Mouse (Mus musculus): ENCODE results near the gene Nudt3. TPM values are rescaled to one million over a fixed set of nuclear protein-coding genes. Genes with fewer than 3 reads are reported as not detected.

Gene Nudt3
- polyA plus RNA-seq, 1 experiment: 142 TPM

DNA sequence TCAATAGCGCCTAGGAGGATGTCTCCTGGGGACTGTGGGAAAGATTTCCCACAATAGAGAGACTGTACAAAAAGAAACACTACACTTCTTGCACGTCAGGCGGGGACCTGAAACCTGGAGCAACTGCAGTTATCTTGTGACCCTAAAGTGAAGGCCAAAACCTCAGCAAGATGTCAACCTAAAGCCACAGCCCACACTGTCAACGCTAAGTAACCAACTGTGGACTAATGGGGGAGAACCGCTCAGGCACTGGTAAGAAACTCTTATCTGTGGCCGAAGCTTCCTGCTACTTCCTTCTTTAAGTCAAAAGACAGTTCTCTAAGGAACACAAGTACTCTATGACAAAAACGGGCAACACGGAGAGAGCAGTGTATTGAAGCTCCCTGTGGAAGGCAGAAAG is 35.1 kb downstream of the Nudt3 start:
- H3K36me3 ChIP-seq (ENCODE audit: control insufficient read depth, insufficient read depth): no peaks in the 10 kb centered on the region
- H3K4me2 ChIP-seq (ENCODE audit: low read depth): no peak overlapping the region
- peaks cover 22% of the 10 kb centered on the region for H3K79me2 ChIP-seq (ENCODE audit: control insufficient read depth, insufficient read depth)
- H3K4me3 ChIP-seq: no peak overlapping the region
- H3ac ChIP-seq (ENCODE audit: control insufficient read depth, insufficient read length): no peak overlapping the region
- TF ChIP-seq TCF3 (IDR thresholded peaks at IDR 0.05; ENCODE audit: insufficient read length, low read depth) (no peak), USF1 (IDR thresholded peaks at IDR 0.05; ENCODE audit: low read depth) (no peak), TCF12 (IDR thresholded peaks at IDR 0.05; ENCODE audit: insufficient read depth, poor library complexity, severe bottlenecking) (no peak), E2F4 (IDR thresholded peaks at IDR 0.05; ENCODE audit: insufficient read depth) (no peak), MYOG (IDR thresholded peaks at IDR 0.05; ENCODE audit: control insufficient read depth in 1 of 3, insufficient read depth in 1 of 3, insufficient read length in 2 of 3, low read depth in 2 of 3) (no peak), REST (IDR thresholded peaks at IDR 0.05; ENCODE audit: insufficient read depth, insufficient read length) (no peak), SRF (IDR thresholded peaks at IDR 0.05; ENCODE audit: control insufficient read depth, insufficient read length, low read depth) (no peak), POLR2A (IDR thresholded peaks at IDR 0.05; ENCODE audit: insufficient read length, low read depth) (no peak), CEBPB (IDR thresholded peaks at IDR 0.05; ENCODE audit: insufficient read depth, poor library complexity, severe bottlenecking) (no peak), POLR2AphosphoS2 (IDR thresholded peaks at IDR 0.05; ENCODE audit: insufficient read length, low read depth) (no peak), MAX (IDR thresholded peaks at IDR 0.05; ENCODE audit: low read depth) (no peak), MYOD1 (IDR thresholded peaks at IDR 0.05; ENCODE audit: control insufficient read depth in 1 of 3, insufficient read length in 2 of 3, low read depth in 2 of 3) (no peak)
- no peaks in the 10 kb centered on the region for H3K27me3 ChIP-seq (ENCODE audit: control insufficient read depth, insufficient read depth, insufficient read length)

GRCm38 (mm10) chr17:27587252-27587651 is 36.0 kb downstream of the Nudt3 start:
- H3K36me3 ChIP-seq (ENCODE audit: control insufficient read depth, insufficient read depth): no peaks in the 10 kb centered on the region
- H3ac ChIP-seq (ENCODE audit: control insufficient read depth, insufficient read length): no peak overlapping the region
- TF ChIP-seq MYOD1 (IDR thresholded peaks at IDR 0.05; ENCODE audit: control insufficient read depth in 1 of 3, insufficient read length in 2 of 3, low read depth in 2 of 3): no peak
- TF ChIP-seq MAX (IDR thresholded peaks at IDR 0.05; ENCODE audit: low read depth): no peak
- no peak for TF ChIP-seq TCF12 (IDR thresholded peaks at IDR 0.05; ENCODE audit: insufficient read depth, poor library complexity, severe bottlenecking)
- TF ChIP-seq REST (IDR thresholded peaks at IDR 0.05; ENCODE audit: insufficient read depth, insufficient read length): no peak
- TF ChIP-seq USF1 (IDR thresholded peaks at IDR 0.05; ENCODE audit: low read depth): no peak
- TF ChIP-seq CEBPB (IDR thresholded peaks at IDR 0.05; ENCODE audit: insufficient read depth, poor library complexity, severe bottlenecking): no peak
- no peak for TF ChIP-seq E2F4 (IDR thresholded peaks at IDR 0.05; ENCODE audit: insufficient read depth)
- no peak for TF ChIP-seq POLR2A (IDR thresholded peaks at IDR 0.05; ENCODE audit: insufficient read length, low read depth)
- H3K4me3 ChIP-seq: no peak overlapping the region
- H3K79me2 ChIP-seq (ENCODE audit: control insufficient read depth, insufficient read depth): peaks cover 15% of the 10 kb centered on the region
- H3K4me2 ChIP-seq (ENCODE audit: low read depth): no peak overlapping the region
- H3K27me3 ChIP-seq (ENCODE audit: control insufficient read depth, insufficient read depth, insufficient read length): no peaks in the 10 kb centered on the region

- Histone ChIP-seq H3K36me3 (ENCODE audit: control insufficient read depth, insufficient read depth) (no peaks in the 10 kb centered on the region), H3K27me3 (ENCODE audit: control insufficient read depth, insufficient read depth, insufficient read length) (no peaks in the 10 kb centered on the region), H3K4me3 (no peak overlapping the region), H3K79me2 (ENCODE audit: control insufficient read depth, insufficient read depth) (peaks cover 15% of the 10 kb centered on the region), H3K4me2 (ENCODE audit: low read depth) (no peak overlapping the region), H3ac (ENCODE audit: control insufficient read depth, insufficient read length) (no peak overlapping the region)
- no peak for TF ChIP-seq CEBPB (IDR thresholded peaks at IDR 0.05; ENCODE audit: insufficient read depth, poor library complexity, severe bottlenecking)
- TF ChIP-seq REST (IDR thresholded peaks at IDR 0.05; ENCODE audit: insufficient read depth, insufficient read length): no peak
- TF ChIP-seq E2F4 (IDR thresholded peaks at IDR 0.05; ENCODE audit: insufficient read depth): no peak
- TF ChIP-seq POLR2AphosphoS2 (IDR thresholded peaks at IDR 0.05; ENCODE audit: insufficient read length, low read depth): no peak
- no peak for TF ChIP-seq SRF (IDR thresholded peaks at IDR 0.05; ENCODE audit: control insufficient read depth, insufficient read length, low read depth)
- no peak for TF ChIP-seq TCF12 (IDR thresholded peaks at IDR 0.05; ENCODE audit: insufficient read depth, poor library complexity, severe bottlenecking)
- no peak for TF ChIP-seq MAX (IDR thresholded peaks at IDR 0.05; ENCODE audit: low read depth)
- no peak for TF ChIP-seq POLR2A (IDR thresholded peaks at IDR 0.05; ENCODE audit: insufficient read length, low read depth)
- no peak for TF ChIP-seq MYOG (IDR thresholded peaks at IDR 0.05; ENCODE audit: control insufficient read depth in 1 of 3, insufficient read depth in 1 of 3, insufficient read length in 2 of 3, low read depth in 2 of 3)
- no peak for TF ChIP-seq MYOD1 (IDR thresholded peaks at IDR 0.05; ENCODE audit: control insufficient read depth in 1 of 3, insufficient read length in 2 of 3, low read depth in 2 of 3)
- no peak for TF ChIP-seq TCF3 (IDR thresholded peaks at IDR 0.05; ENCODE audit: insufficient read length, low read depth)
- TF ChIP-seq USF1 (IDR thresholded peaks at IDR 0.05; ENCODE audit: low read depth): no peak
Observed at GRCm38 (mm10) chr17:27586661-27587060, 36.6 kb downstream of the Nudt3 start.

GRCm38 (mm10) chr17:27583185-27583894 is 40.0 kb downstream of the Nudt3 start:
- Histone ChIP-seq H3ac (ENCODE audit: control insufficient read depth, insufficient read length) (no peak overlapping the region), H3K79me2 (ENCODE audit: control insufficient read depth, insufficient read depth) (peaks cover 9% of the 10 kb centered on the region), H3K27me3 (ENCODE audit: control insufficient read depth, insufficient read depth, insufficient read length) (no peaks in the 10 kb centered on the region), H3K4me3 (no peak overlapping the region), H3K36me3 (ENCODE audit: control insufficient read depth, insufficient read depth) (peaks cover 3% of the 10 kb centered on the region), H3K4me2 (ENCODE audit: low read depth) (no peak overlapping the region)
- TF ChIP-seq USF1 (IDR thresholded peaks at IDR 0.05; ENCODE audit: low read depth): no peak
- TF ChIP-seq MYOG (IDR thresholded peaks at IDR 0.05; ENCODE audit: control insufficient read depth in 1 of 3, insufficient read depth in 1 of 3, insufficient read length in 2 of 3, low read depth in 2 of 3): no peak
- no peak for TF ChIP-seq POLR2AphosphoS2 (IDR thresholded peaks at IDR 0.05; ENCODE audit: insufficient read length, low read depth)
- TF ChIP-seq POLR2A (IDR thresholded peaks at IDR 0.05; ENCODE audit: insufficient read length, low read depth): no peak
- TF ChIP-seq MYOD1 (IDR thresholded peaks at IDR 0.05; ENCODE audit: control insufficient read depth in 1 of 3, insufficient read length in 2 of 3, low read depth in 2 of 3): no peak
- TF ChIP-seq MAX (IDR thresholded peaks at IDR 0.05; ENCODE audit: low read depth): no peak
- TF ChIP-seq CEBPB (IDR thresholded peaks at IDR 0.05; ENCODE audit: insufficient read depth, poor library complexity, severe bottlenecking): no peak
- no peak for TF ChIP-seq TCF3 (IDR thresholded peaks at IDR 0.05; ENCODE audit: insufficient read length, low read depth)
- no peak for TF ChIP-seq SRF (IDR thresholded peaks at IDR 0.05; ENCODE audit: control insufficient read depth, insufficient read length, low read depth)
- no peak for TF ChIP-seq REST (IDR thresholded peaks at IDR 0.05; ENCODE audit: insufficient read depth, insufficient read length)
- TF ChIP-seq E2F4 (IDR thresholded peaks at IDR 0.05; ENCODE audit: insufficient read depth): no peak
- no peak for TF ChIP-seq TCF12 (IDR thresholded peaks at IDR 0.05; ENCODE audit: insufficient read depth, poor library complexity, severe bottlenecking)
